Mouse (Mus musculus) Patski (cell line): ENCODE data around the gene Arhgef16. TPM values are rescaled to one million over a fixed set of nuclear protein-coding genes. Genes with fewer than 3 reads are reported as not detected.

Source experiments
- ATAC-seq: fragments of 100-300 bp; one replicate; pipeline ENCODE4 v1.8.0; 2021
- CTCF ChIA-PET: fragments of 350-600 bp; sonication (Branson Sonifier 250); formaldehyde crosslinking; loops from one replicate; lab custom pipeline; 2022; ENCODE audit warnings: inconsistent platforms; lab: Charles Lee
- POLR2A ChIA-PET: fragments of 350-600 bp; sonication (Branson Sonifier 250); formaldehyde crosslinking; loops from one replicate; lab custom pipeline; 2022; ENCODE audit warnings: antibody characterized with exemption, inconsistent platforms; lab: Charles Lee
- DNase-seq: peaks from one replicate; pipeline ENCODE4 v3.0.0-alpha.2; 2011; ENCODE audit warnings: low read depth, low spot score
- H3K27me3 ChIP-seq: fragments of 371-371 bp; one replicate; pipeline ENCODE4 v1.5.1; 2021
- CTCF ChIP-seq: fragments of 100-300 bp; IDR thresholded peaks from one replicate; pipeline ENCODE4 v1.5.1; 2021
- in situ Hi-C: fragments of 300-500 bp; cut with MboI; formaldehyde crosslinking; loops from 3 replicates; pipeline ENCODE4 v1.11.1; 2018; ENCODE audit warnings: low pct_unique_long_range_greater_than_20kb, mixed read lengths
- polyA plus RNA-seq: library from polyadenylated mRNA; unstranded; gene quantifications from one replicate; pipeline ENCODE4 v1.2.3, GENCODE M21; 2021

Gene Arhgef16
- polyA plus RNA-seq, 1 experiment from 2014 or later, result 1.6 TPM

DNA sequence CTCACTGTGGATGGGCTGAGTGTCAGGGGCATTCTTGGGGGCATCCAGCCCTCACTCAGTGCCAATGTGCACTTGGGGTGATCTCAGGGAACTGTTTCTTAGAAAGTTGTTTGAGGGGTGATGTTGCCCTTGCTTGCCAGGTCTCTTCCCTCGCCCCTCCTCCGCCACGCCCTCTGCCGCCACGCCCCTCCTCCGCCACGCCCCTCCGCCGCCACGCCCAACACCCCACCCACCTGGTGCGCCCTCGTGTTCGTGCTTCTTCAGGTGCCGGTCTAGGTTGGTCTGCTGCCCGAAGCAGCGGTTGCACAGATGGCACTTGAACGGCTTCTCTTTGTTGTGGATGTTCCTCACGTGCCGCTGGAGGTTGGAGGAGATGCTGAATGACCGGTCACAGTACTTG is 27.0 kb upstream of the Arhgef16 start:
- no peak for ATAC-seq
- ChIA-PET POLR2A (no interaction called here), CTCF (interaction anchor here (0.9 to 1.2 kb wide), 4 partner anchors 15 to 469 kb away, joined by 3 to 4 read pairs (median 4); no protein-coding TSS in a partner anchor)
- no peak for TF ChIP-seq CTCF
- in situ Hi-C loops, result loop anchor here (5.0 kb wide), 1 partner anchor 469 kb away; no protein-coding TSS in a partner anchor
- no peak for DNase-seq
- H3K27me3 ChIP-seq, result peaks cover 17% of the 10 kb centered on the region

DNA sequence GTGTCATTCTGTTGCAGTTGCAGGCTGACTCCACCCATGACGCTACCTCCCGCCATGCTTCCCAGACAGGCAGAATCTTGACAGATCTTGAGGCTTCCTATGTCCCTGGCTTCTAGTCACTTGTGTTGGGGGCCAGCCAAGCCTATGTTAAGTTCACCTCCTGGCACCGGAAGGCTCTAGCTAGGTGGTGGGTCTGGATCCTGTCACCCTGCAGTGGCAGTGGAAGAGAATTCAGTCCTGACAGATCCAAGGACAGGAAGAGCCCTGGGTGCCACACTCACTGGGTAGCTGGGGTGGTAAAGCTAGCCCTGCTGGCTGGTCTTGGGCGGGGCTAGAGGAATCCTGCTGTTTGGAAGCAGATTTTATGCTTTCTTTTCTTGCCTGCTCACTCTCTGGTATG is 23.9 kb upstream of the Arhgef16 start:
- POLR2A ChIA-PET, result no interaction called here
- ATAC-seq (no peak), DNase-seq (no peak)
- no peak for TF ChIP-seq CTCF
- H3K27me3 ChIP-seq, result peaks cover 24% of the 10 kb centered on the region
- in situ Hi-C loops, result loop anchor here (5.0 kb wide), 1 partner anchor 472 kb away; no protein-coding TSS in a partner anchor
- CTCF ChIA-PET, result no interaction called here

DNA sequence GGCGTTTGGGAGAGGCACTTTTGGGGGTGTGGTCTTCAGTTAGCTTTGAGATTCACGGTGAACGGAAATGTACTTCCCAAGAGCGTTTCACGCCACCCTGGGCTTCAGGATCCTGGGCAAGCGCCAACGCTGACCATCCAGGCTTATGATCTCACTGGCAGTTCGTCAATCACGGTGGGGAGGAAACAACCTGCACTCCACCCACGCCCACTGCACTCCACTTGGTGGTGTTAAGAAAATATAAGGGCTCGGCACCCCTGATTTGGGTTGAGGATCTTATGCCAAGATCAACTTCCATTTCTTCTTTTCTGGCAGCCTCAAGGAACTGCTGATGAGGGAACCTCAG is 12.1 kb upstream of the Arhgef16 start:
- CTCF ChIA-PET, result no interaction called here
- no peak for TF ChIP-seq CTCF
- no peak for ATAC-seq
- peaks cover 12% of the 10 kb centered on the region for H3K27me3 ChIP-seq
- in situ Hi-C loops, result loop anchor here (10.0 kb wide), 1 partner anchor 361 kb away; no protein-coding TSS in a partner anchor
- no peak for DNase-seq
- POLR2A ChIA-PET, result no interaction called here

DNA sequence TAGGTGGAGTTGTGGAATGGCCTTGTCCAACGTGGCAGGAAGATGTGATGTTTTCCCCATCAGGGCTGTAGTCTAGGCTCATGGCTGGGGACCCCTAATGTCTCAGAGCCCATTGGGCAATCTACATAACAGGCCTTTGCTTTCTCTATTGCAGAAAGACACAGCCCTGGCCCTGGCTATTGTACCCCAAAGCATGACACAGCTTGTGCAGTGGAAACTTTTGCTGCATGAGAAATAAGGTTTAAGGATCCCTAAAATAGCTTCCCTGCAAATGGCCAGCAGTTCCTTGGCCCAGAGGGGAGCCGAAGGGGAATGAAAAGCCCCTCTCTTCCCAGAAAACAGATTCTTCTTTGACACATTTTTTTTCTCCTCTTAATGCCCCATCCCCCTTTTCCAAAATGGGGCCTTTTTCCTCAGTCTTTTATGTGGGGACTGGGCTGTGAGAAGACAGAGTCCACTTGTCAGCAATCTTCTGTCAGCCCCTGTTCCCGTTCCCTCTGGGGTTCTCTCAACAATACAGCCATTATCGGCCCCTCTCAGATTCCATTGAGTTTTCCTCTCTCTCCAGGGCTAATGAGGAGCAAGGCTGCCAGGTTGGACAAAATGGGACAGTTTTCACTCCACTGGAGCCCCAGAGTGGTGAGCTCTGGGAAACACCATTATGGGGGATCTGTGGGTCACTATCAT is 11.6 kb upstream of the Arhgef16 start:
- no peak for TF ChIP-seq CTCF
- in situ Hi-C loops, result loop anchor here (10.0 kb wide), 1 partner anchor 362 kb away; no protein-coding TSS in a partner anchor
- peaks cover 11% of the 10 kb centered on the region for H3K27me3 ChIP-seq
- no peak for ATAC-seq
- POLR2A ChIA-PET, result no interaction called here
- CTCF ChIA-PET, result no interaction called here
- no peak for DNase-seq

DNA sequence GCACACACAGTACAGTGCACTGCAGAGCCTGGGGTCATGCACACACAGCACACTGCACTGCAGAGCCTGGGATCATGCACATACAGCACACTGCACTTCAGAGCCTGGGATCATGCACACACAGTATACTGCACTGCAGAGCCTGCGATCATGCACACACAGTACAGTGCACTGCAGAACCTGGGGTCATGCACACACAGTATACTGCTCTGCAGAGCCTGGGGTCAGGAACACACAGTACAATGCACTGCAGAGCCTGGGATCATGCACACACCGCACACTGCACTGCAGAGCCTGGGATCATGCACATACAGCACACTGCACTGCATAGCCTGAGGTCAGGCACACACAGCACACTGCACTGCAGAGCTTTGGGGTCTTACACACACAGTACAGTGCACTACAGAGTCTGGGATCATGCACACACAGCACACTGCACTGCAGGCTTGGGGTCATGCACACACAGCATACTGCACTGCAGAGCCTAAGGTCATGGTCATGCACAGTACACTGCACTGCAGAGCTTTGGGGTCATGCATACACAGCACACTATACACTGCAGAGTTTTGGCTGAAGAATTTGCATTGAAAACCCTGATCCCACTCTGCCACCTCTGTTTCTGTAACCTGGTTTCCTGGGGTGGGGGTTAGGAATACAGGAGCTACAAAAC is 10.8 kb upstream of the Arhgef16 start:
- H3K27me3 ChIP-seq, result peaks cover 8% of the 10 kb centered on the region
- DNase-seq (no peak), ATAC-seq (no peak)
- no peak for TF ChIP-seq CTCF
- CTCF ChIA-PET, result no interaction called here
- in situ Hi-C loops, result loop anchor here (10.0 kb wide), 1 partner anchor 363 kb away; no protein-coding TSS in a partner anchor
- POLR2A ChIA-PET, result no interaction called here

DNA sequence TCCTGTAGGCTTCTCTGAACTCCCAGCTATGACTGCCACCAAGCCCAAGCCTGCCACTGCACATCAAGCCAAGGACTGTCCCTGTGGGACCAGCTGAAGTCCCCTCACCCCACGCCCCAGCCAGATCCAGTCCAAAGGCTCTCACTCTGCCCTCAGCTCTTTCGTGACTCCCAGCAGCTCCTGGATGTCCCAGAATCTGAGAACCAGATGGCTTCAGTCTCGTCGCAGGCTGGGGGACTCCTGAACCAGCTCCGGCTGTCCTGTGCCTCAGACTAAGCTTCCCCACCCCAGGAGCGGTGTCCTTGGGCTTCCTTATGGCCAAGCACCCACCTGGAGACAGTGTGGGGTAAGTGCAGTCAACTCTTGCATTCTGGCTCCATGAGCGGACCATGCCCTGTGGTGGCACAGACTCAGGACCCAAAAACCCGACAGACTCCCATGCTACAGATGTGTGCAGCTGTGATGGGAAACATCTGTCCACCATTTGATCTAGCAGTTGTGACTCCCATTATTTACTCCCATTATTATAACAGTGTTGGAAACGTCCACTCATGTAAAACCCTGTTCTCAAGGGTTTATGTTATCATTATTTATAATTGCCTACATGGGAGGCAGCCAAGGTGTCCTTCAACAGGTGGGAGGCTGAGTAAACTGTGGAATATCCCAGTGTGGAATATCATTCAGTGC is 9.2 kb upstream of the Arhgef16 start:
- peaks cover 4% of the 10 kb centered on the region for H3K27me3 ChIP-seq
- ATAC-seq (no peak), DNase-seq (no peak)
- ChIA-PET CTCF (no interaction called here), POLR2A (no interaction called here)
- in situ Hi-C loops, result loop anchor here (10.0 kb wide), 1 partner anchor 364 kb away; no protein-coding TSS in a partner anchor
- TF ChIP-seq CTCF, result no peak

DNA sequence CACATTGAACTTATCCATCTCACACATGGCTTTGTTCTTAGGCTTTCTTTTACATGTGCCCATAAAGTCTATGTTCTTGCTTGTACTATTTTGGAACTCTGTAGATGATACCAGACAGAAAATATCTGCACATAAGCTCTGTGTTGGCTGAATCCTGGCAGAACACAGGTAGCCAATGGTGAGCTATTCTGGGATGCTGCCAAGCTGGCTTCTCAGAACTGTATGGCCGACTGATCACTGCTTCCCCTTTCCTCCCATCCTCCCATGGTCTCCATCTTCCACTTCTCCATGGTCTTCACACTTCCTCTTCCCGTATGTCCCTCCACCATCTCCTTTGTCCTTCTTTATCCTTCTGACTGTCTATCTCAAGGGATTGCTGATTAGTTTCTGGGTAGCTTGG is 7.7 kb upstream of the Arhgef16 start:
- in situ Hi-C loops, result no loop called here
- DNase-seq, result no peak
- ATAC-seq, result no peak
- peaks cover 4% of the 10 kb centered on the region for H3K27me3 ChIP-seq
- ChIA-PET POLR2A (no interaction called here), CTCF (interaction anchor here (1.1 kb wide), 1 partner anchor 8 kb away, joined by 3 read pairs; the partner anchor contains the start of gene Arhgef16)
- TF ChIP-seq CTCF, result no peak

DNA sequence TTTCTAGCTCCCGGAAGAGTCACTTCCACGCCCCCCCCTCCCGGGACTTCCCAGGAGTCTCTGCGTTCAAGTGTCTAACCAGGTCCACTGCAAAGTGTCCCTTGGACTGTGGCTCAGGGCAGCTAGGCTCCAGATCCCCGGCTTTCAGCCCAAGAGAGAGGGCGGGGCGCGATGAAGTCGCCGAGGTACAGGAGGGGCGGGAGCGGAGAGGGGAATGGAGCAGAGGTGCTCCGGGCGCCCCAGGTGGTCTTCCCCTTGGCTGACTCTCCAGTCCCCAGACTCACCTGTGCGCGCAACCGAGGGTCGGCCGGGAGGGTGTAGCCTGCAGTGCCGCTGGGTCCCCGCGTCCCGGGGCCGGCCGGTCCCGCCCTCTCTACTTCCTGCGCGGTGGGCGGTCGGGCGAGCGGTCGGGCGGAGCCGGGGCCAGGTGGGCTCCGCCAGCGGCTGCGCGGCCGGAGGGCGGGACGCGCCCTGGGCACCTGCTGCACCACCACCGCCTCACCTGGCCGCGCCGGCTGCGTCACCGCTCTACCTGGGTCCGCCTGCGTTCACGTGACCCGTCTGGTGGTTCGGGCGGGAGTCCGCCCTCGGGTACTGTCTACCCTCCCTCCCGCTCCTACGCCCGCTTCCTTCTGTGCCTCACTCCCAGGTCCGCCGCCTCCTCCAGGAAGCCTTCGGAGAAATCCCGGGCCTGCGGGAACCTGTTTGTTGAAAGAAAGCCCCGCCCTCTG is 1.8 kb downstream of the Arhgef16 start:
- TF ChIP-seq CTCF, result no peak
- POLR2A ChIA-PET, result no interaction called here
- H3K27me3 ChIP-seq, result no peaks in the 10 kb centered on the region

DNA sequence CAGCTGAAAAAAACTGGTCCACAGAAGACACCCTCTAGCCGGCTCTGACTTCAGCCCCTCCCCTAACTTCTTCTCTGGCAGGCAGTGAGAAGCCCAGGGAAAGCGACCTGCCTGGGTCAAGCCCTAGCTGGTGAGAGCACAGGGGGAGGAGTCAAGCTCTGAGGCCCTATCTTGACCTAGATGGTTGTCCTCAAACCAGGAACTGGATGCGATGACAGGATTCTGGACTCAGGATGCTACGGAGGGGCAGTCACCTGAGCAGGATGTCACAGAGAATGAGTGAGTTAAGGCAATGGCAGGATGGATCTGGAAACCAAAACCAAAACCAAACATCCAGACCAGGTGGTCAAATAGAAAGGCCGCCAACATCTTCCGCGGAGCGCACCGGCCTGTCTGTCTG is 3.7 kb downstream of the Arhgef16 start:
- in situ Hi-C loops, result loop anchor here (25.0 kb wide), 1 partner anchor 260 kb away; the partner anchor contains the start of genes Ccdc27 and Smim1
- DNase-seq (no peak), ATAC-seq (no peak)
- H3K27me3 ChIP-seq, result no peaks in the 10 kb centered on the region
- no peak for TF ChIP-seq CTCF
- ChIA-PET POLR2A (no interaction called here), CTCF (no interaction called here)

More for the DNA sequence above, 1.8 kb downstream of the Arhgef16 start:
- ATAC-seq (no peak), DNase-seq (no peak)
- CTCF ChIA-PET, result no interaction called here
- in situ Hi-C loops, result loop anchor here (25.0 kb wide), 1 partner anchor 262 kb away; the partner anchor contains the start of genes Ccdc27 and Smim1

DNA sequence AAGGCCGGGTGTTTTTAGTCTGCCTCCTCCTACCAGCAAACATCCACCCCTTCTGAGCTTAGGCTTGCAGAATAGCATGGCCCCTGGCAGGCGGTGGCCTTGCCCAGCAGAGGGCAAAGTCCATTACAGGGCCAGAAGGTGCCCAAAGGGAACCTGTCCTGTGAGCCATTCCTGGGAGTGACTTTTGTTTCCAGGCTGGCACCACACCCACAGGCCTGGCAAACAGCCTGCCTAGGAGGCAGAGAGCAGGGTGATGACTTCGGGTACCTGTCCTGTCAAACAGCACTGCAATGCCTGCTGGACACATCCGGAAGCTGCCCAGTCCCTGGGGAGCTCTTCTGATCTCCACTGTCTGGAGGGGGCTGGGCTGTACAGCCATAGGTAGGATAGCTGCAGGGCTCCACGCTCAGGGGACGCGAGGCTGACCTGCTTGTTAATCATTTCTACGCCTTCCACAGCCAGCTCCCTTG is 7.2 kb downstream of the Arhgef16 start:
- CTCF ChIA-PET, result no interaction called here
- POLR2A ChIA-PET, result interaction anchor here (0.8 kb wide), 1 partner anchor 17 kb away, joined by 4 read pairs; no protein-coding TSS in a partner anchor
- DNase-seq (no peak), ATAC-seq (peak; percentile 31)
- no peaks in the 10 kb centered on the region for H3K27me3 ChIP-seq
- no peak for TF ChIP-seq CTCF
- in situ Hi-C loops, result loop anchor here (25.0 kb wide), 1 partner anchor 257 kb away; the partner anchor contains the start of genes Ccdc27 and Smim1
